Mouse (Mus musculus) heart, adult 2 months (tissue): Measurements from ENCODE around the gene Ahcyl2.

Experiments used
- CTCF ChIP-seq: fragments of 200-600 bp; IDR thresholded peaks from 2 replicates; pipeline ENCODE4 v1.8.1; 2022; ENCODE audit warnings: antibody characterized with exemption, mild to moderate bottlenecking, moderate library complexity
- EP300 ChIP-seq: fragments of 200-500 bp; IDR thresholded peaks from 2 replicates; pipeline ENCODE4 v1.6.1; 2011; ENCODE audit warnings: low read depth, low read length, control low read depth; ENCODE audit not compliant: insufficient read depth
- POLR2A ChIP-seq: fragments of 200-500 bp; IDR thresholded peaks from 2 replicates; pipeline ENCODE4 v1.6.1; 2011; ENCODE audit warnings: mild to moderate bottlenecking, low read depth, low read length, control low read depth; ENCODE audit not compliant: insufficient read depth

DNA sequence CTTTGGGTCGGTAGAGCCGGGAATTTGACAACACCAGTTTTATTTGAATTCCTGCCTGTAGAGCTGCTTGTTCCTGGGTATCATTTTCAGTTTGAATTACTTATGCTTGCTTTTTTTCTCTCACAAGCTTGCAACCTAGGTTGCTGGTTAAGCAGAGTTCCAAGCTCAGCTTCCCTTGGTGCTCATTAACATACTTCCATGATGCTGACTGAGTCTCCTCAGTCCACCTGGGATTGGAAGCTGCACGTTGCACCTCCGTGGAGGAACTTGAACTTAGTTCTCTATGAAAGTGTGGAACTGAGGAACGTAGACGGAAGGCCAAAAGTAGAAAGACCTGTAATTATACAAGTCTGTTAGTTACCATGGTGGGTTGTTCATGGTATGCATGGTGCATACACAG, 16.1 kb downstream of the Ahcyl2 start:
- TF ChIP-seq CTCF, result no peak
- TF ChIP-seq POLR2A, result no peak
- no peak for TF ChIP-seq EP300
